In the genomic region with DNA sequence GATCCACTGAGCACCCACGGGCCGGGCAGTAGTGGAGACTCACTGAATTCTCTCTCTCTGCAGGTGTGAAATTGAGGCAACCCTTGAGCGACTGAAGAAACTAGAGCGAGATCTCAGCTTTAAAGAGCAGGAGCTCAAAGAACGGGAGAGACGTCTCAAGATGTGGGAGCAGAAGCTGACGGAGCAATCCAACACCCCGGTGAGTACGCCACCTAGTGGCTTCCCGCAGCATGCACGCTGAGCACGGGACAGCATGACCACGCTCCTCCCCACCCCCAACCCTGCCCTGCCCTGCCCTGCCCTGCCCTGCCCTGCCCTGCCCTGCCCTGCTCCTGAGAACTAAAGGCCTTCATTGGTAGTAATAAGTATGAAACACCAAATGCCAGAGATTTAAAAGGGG, we compare ENCODE assay signal across 9 mouse cellular contexts.
A peak's percentile ranks its signal among the peaks of the same experiment; 100 is the strongest.
DNase-seq lines count a peak whose midpoint lies in the region; ATAC-seq and TF ChIP-seq lines count a peak whose summit lies in the region.
"Had no signal": no experiment of that assay in that cellular context is flagged by ENCODE, and none has a peak within 500 bp of the region (broad histone marks: within the 10 kb centered on the region; RNA-seq: fewer than 3 reads in every experiment).

No protein-coding gene starts in this region.

- peak; percentile 61 for TF ChIP-seq CTCF in kidney, adult 2 months (conservative IDR thresholded peaks at IDR 0.05; ENCODE audit: insufficient read depth, insufficient read length, low read depth, low read length)
- TF ChIP-seq CTCF in testis, adult 2 months (IDR thresholded peaks at IDR 0.05; ENCODE audit: control insufficient read depth, insufficient read depth, insufficient replicate concordance, low read depth, low read length), result peak; percentile 93

- H3K4me1 ChIP-seq in kidney, adult 2 months (ENCODE audit: control insufficient read depth, insufficient read depth, low read length), result no peaks in the 10 kb centered on the region
- peaks cover 2% of the 10 kb centered on the region for H3K4me1 ChIP-seq in testis, adult 2 months (ENCODE audit: control insufficient read depth, insufficient read depth, low read length)

- peak; percentile 71 for ATAC-seq in erythroblast, adult 5-6 weeks (replicated peaks; ENCODE audit: low FRiP score, poor library complexity, severe bottlenecking)

- 48% methylated on average over 13 of the region's 13 CpGs for WGBS in kidney, adult 2 months

- TF ChIP-seq POLR2A in kidney, adult 2 months (IDR thresholded peaks at IDR 0.05; ENCODE audit: low read depth, low read length), result no peak
- no peak for TF ChIP-seq POLR2A in testis, adult 2 months (IDR thresholded peaks at IDR 0.05; ENCODE audit: control insufficient read depth, low read depth, low read length)

- no peaks in the 10 kb centered on the region for H3K36me3 ChIP-seq in kidney, adult 2 months (ENCODE audit: control insufficient read depth, insufficient read depth, low read length)
- H3K36me3 ChIP-seq in testis, adult 2 months (ENCODE audit: control insufficient read depth, insufficient read depth, low read length), result no peaks in the 10 kb centered on the region

- H3K4me3 ChIP-seq in kidney, adult 2 months (ENCODE audit: insufficient read depth, low read depth, low read length), result no peak overlapping the region
- H3K4me3 ChIP-seq in testis, adult 2 months (ENCODE audit: control insufficient read depth, low read depth, low read length), result peak overlapping the region; percentile 59
- H3K4me3 ChIP-seq: erythroblast, embryonic 14.5 days had no signal

- H3K27me3 ChIP-seq in kidney, adult 2 months (replicated peaks; ENCODE audit: control insufficient read depth, insufficient read depth, low read length), result no peaks in the 10 kb centered on the region
- no peaks in the 10 kb centered on the region for H3K27me3 ChIP-seq in testis, adult 2 months (ENCODE audit: control insufficient read depth, insufficient read depth, low read length)

- H3K27ac ChIP-seq in kidney, adult 2 months (ENCODE audit: insufficient read depth, low read depth, low read length), result no peak overlapping the region
- H3K27ac ChIP-seq in testis, adult 2 months (ENCODE audit: control insufficient read depth, insufficient read depth, low read depth, low read length), result no peak overlapping the region

- DNase-seq in layer of hippocampus, adult 11-12 months (ENCODE audit: low spot score), result peak; percentile 22
- no peak for DNase-seq in layer of hippocampus, postnatal 36 days
- DNase-seq in WW6 (ENCODE audit: low read depth, low spot score), result peak; percentile 43
- DNase-seq in kidney, adult 2 months, result peak; percentile 63
- DNase-seq in lung, postnatal 14 days, result peak; percentile 87
- no peak for DNase-seq in right cerebral cortex, postnatal 36 days (ENCODE audit: low spot score in 2 of 2)

Comparison
In these comparisons a context has a peak if more than half of its experiments do, and no peak if none do; other contexts are left out.
1. DNase-seq: peak in layer of hippocampus, adult 11-12 months (single experiment), WW6 (single experiment), kidney, adult 2 months (single experiment) and lung, postnatal 14 days (single experiment); none in layer of hippocampus, postnatal 36 days (0 of 2) and right cerebral cortex, postnatal 36 days (0 of 2).